Mouse (Mus musculus) midbrain, embryonic 16.5 days (tissue): ENCODE data around the gene Gm21972. TPM values are rescaled to one million over a fixed set of nuclear protein-coding genes. Genes with fewer than 3 reads are reported as not detected.
A peak's percentile ranks its signal among the peaks of the same experiment; 100 is the strongest.

ENCODE experiments used
- ATAC-seq: fragments of 200-750 bp; cut with Nextera tagmentation; 2 replicates; pipeline ENCODE4 v1.8.0; 2017; ENCODE audit warnings: moderate TSS enrichment
- H3K27ac ChIP-seq: fragments of 300-500 bp; sonication (generic); 2 replicates; pipeline ENCODE4 v1.5.1; 2014; ENCODE audit warnings: mild to moderate bottlenecking, low read length, mixed read lengths
- H3K27me3 ChIP-seq: fragments of 300-500 bp; sonication (generic); 2 replicates; pipeline ENCODE4 v1.6.1; 2014; ENCODE audit warnings: low read depth, low read length, mixed read lengths; ENCODE audit not compliant: control insufficient read depth, insufficient read depth
- H3K36me3 ChIP-seq: fragments of 300-500 bp; sonication (generic); 2 replicates; pipeline ENCODE4 v1.6.1; 2014; ENCODE audit warnings: mild to moderate bottlenecking, low read length, moderate library complexity, mixed read lengths; ENCODE audit not compliant: control insufficient read depth, insufficient read depth
- H3K4me1 ChIP-seq: fragments of 300-500 bp; sonication (generic); 2 replicates; pipeline ENCODE4 v1.6.1; 2014; ENCODE audit warnings: mild to moderate bottlenecking, low read length, mixed read lengths; ENCODE audit not compliant: control insufficient read depth, insufficient read depth
- H3K4me2 ChIP-seq: fragments of 300-500 bp; sonication (generic); 2 replicates; pipeline ENCODE4 v1.6.1; 2014; ENCODE audit warnings: mild to moderate bottlenecking, low read length, mixed read lengths
- H3K4me3 ChIP-seq: fragments of 300-500 bp; sonication (generic); 2 replicates; pipeline ENCODE4 v1.5.1; 2014; ENCODE audit warnings: low read depth, mild to moderate bottlenecking, low read length, moderate library complexity, mixed read lengths
- H3K9ac ChIP-seq: fragments of 300-500 bp; sonication (generic); 2 replicates; pipeline ENCODE4 v1.6.1; 2014; ENCODE audit warnings: low read depth, low read length, mixed read lengths
- H3K9me3 ChIP-seq: fragments of 300-500 bp; sonication (generic); replicated peaks from 2 replicates; pipeline ENCODE4 v1.6.1; 2014; ENCODE audit warnings: mild to moderate bottlenecking, low read length, mixed read lengths; ENCODE audit not compliant: control insufficient read depth, poor library complexity, severe bottlenecking
- WGBS: fragments of 180-500 bp; shearing (Covaris S2); extraction: QIAGEN DNeasy Blood & Tissue Kit; methylation state at CpG from one replicate; pipeline ENCODE4 v1.1.7; 2014; 5-methylcytosine and 5-hydroxymethylcytosine counted together
- polyA plus RNA-seq: library from polyadenylated mRNA; unstranded; fragments of >200 nt; fragmentation: Nextera tagmentation; extraction: Ambion mirVana; gene quantifications from 2 replicates; pipeline ENCODE4 v1.2.1, GENCODE M21; 2015

Gene Gm21972
- polyA plus RNA-seq, 1 experiment from 2014 or later, result 0.79 TPM

GRCm38 (mm10) chr1:86143165-86143564, 9.7 kb downstream of the Gm21972 start:
- no peaks in the 10 kb centered on the region for H3K27me3 ChIP-seq
- H3K9me3 ChIP-seq, result no peaks in the 10 kb centered on the region
- peaks cover 5% of the 10 kb centered on the region for H3K36me3 ChIP-seq
- H3K9ac ChIP-seq, result no peak overlapping the region
- H3K4me1 ChIP-seq, result no peaks in the 10 kb centered on the region
- no peak overlapping the region for H3K4me3 ChIP-seq
- H3K27ac ChIP-seq, result no peak overlapping the region
- H3K4me2 ChIP-seq, result no peak overlapping the region
- no peak for ATAC-seq
- 82% methylated on average over 4 of the region's 4 CpGs for WGBS

GRCm38 (mm10) chr1:86144001-86144944, 10.8 kb downstream of the Gm21972 start:
- no peaks in the 10 kb centered on the region for H3K4me1 ChIP-seq
- ATAC-seq, result no peak
- no peak overlapping the region for H3K4me2 ChIP-seq
- no peaks in the 10 kb centered on the region for H3K9me3 ChIP-seq
- H3K4me3 ChIP-seq, result no peak overlapping the region
- WGBS, result 79% methylated on average over 21 of the region's 21 CpGs
- H3K27me3 ChIP-seq, result no peaks in the 10 kb centered on the region
- no peak overlapping the region for H3K9ac ChIP-seq
- H3K27ac ChIP-seq, result no peak overlapping the region
- peaks cover 2% of the 10 kb centered on the region for H3K36me3 ChIP-seq

- Histone ChIP-seq H3K4me1 (no peaks in the 10 kb centered on the region; the same call in 1 of the 2 replicates), H3K9me3 (no peaks in the 10 kb centered on the region), H3K27ac (no peak overlapping the region), H3K36me3 (no peaks in the 10 kb centered on the region; the same call in 1 of the 2 replicates), H3K9ac (no peak overlapping the region), H3K4me3 (no peak overlapping the region), H3K4me2 (no peak overlapping the region), H3K27me3 (no peaks in the 10 kb centered on the region)
- 92% methylated on average over 5 of the region's 5 CpGs for whole genome bisulfite sequencing
- no peak for ATAC-seq
These were observed 12.9 kb downstream of the Gm21972 start for GRCm38 (mm10) chr1:86146293-86146692.

GRCm38 (mm10) chr1:86147557-86147956, 14.1 kb downstream of the Gm21972 start:
- no peak overlapping the region for H3K27ac ChIP-seq
- H3K4me1 ChIP-seq, result no peaks in the 10 kb centered on the region; the same call in 1 of the 2 replicates
- H3K4me3 ChIP-seq, result no peak overlapping the region
- no peaks in the 10 kb centered on the region; the same call in 1 of the 2 replicates for H3K36me3 ChIP-seq
- H3K9ac ChIP-seq, result no peak overlapping the region
- no peaks in the 10 kb centered on the region for H3K9me3 ChIP-seq
- WGBS, result 84% methylated on average over 5 of the region's 5 CpGs
- no peak for ATAC-seq
- H3K4me2 ChIP-seq, result no peak overlapping the region
- no peaks in the 10 kb centered on the region for H3K27me3 ChIP-seq

GRCm38 (mm10) chr1:86148161-86148560, 14.7 kb downstream of the Gm21972 start:
- no peak overlapping the region for H3K27ac ChIP-seq
- no peak for ATAC-seq
- H3K36me3 ChIP-seq, result no peaks in the 10 kb centered on the region; the same call in 1 of the 2 replicates
- H3K4me3 ChIP-seq, result no peak overlapping the region
- 78% methylated on average over 9 of the region's 9 CpGs for WGBS
- H3K9me3 ChIP-seq, result no peaks in the 10 kb centered on the region
- no peaks in the 10 kb centered on the region for H3K27me3 ChIP-seq
- no peaks in the 10 kb centered on the region; the same call in 1 of the 2 replicates for H3K4me1 ChIP-seq
- no peak overlapping the region for H3K4me2 ChIP-seq
- no peak overlapping the region for H3K9ac ChIP-seq

GRCm38 (mm10) chr1:86150929-86151328, 17.5 kb downstream of the Gm21972 start:
- H3K9me3 ChIP-seq, result no peaks in the 10 kb centered on the region
- no peak overlapping the region for H3K4me2 ChIP-seq
- WGBS, result 86% methylated on average over 6 of the region's 6 CpGs
- no peaks in the 10 kb centered on the region for H3K36me3 ChIP-seq
- ATAC-seq, result no peak
- no peak overlapping the region for H3K4me3 ChIP-seq
- no peak overlapping the region for H3K9ac ChIP-seq
- H3K27ac ChIP-seq, result no peak overlapping the region
- H3K4me1 ChIP-seq, result peaks cover 14% of the 10 kb centered on the region
- H3K27me3 ChIP-seq, result no peaks in the 10 kb centered on the region

GRCm38 (mm10) chr1:86151376-86151775, 17.9 kb downstream of the Gm21972 start:
- H3K4me2 ChIP-seq, result no peak overlapping the region
- no peaks in the 10 kb centered on the region for H3K27me3 ChIP-seq
- no peak overlapping the region for H3K27ac ChIP-seq
- WGBS, result 86% methylated on average over 7 of the region's 7 CpGs
- no peaks in the 10 kb centered on the region for H3K36me3 ChIP-seq
- no peaks in the 10 kb centered on the region for H3K9me3 ChIP-seq
- no peak overlapping the region for H3K9ac ChIP-seq
- no peak overlapping the region for H3K4me3 ChIP-seq
- ATAC-seq, result no peak
- H3K4me1 ChIP-seq, result peaks cover 14% of the 10 kb centered on the region

- no peak for ATAC-seq
- WGBS, result 96% methylated on average over 1 of the region's 1 CpGs
- Histone ChIP-seq H3K9me3 (no peaks in the 10 kb centered on the region), H3K9ac (no peak overlapping the region), H3K27ac (no peak overlapping the region), H3K4me3 (no peak overlapping the region), H3K4me1 (peaks cover 14% of the 10 kb centered on the region), H3K4me2 (no peak overlapping the region), H3K27me3 (no peaks in the 10 kb centered on the region), H3K36me3 (no peaks in the 10 kb centered on the region)
These were observed 19.2 kb downstream of the Gm21972 start for GRCm38 (mm10) chr1:86152618-86153017.

GRCm38 (mm10) chr1:86154133-86154823, 20.8 kb downstream of the Gm21972 start, which contains the start of gene Armc9:
Gene Armc9, plus strand, starts transcription at chr1:86154780.
- Histone ChIP-seq H3K9ac (peak within 1 kb of the TSS; percentile 84), H3K4me3 (peak within 1 kb of the TSS; percentile 77), H3K27me3 (no peaks in the 10 kb centered on the region), H3K4me1 (peaks cover 14% of the 10 kb centered on the region), H3K36me3 (no peaks in the 10 kb centered on the region), H3K4me2 (peak within 1 kb of the TSS; percentile 85), H3K27ac (peak within 1 kb of the TSS; percentile 79), H3K9me3 (no peaks in the 10 kb centered on the region)
- 4% methylated on average over 40 of the region's 40 CpGs for whole genome bisulfite sequencing
- peak; percentile 100 for ATAC-seq
